Mouse (Mus musculus) spleen, adult 12 weeks (tissue): ENCODE measurements around the gene Plekhd1.

Experiments
- DNase-seq: peaks from one replicate; pipeline ENCODE4 v3.0.0; 2022; ENCODE audit warnings: low spot score

The Plekhd1 gene

GRCm38 (mm10) chr12:80699144-80699531 is 6.7 kb downstream of the Plekhd1 start:
- no peak for DNase-seq

GRCm38 (mm10) chr12:80701332-80701731 is 8.9 kb downstream of the Plekhd1 start:
- no peak for DNase-seq

- no peak for DNase-seq
Observed at GRCm38 (mm10) chr12:80706208-80706914, 14.0 kb downstream of the Plekhd1 start.

- no peak for DNase-seq
Observed at GRCm38 (mm10) chr12:80706915-80707604, 14.7 kb downstream of the Plekhd1 start.

GRCm38 (mm10) chr12:80715915-80716314 is 23.5 kb downstream of the Plekhd1 start:
- no peak for DNase-seq

- no peak for DNase-seq
Observed at GRCm38 (mm10) chr12:80719141-80719540, 26.8 kb downstream of the Plekhd1 start.

- no peak for DNase-seq
Observed at GRCm38 (mm10) chr12:80720507-80720906, 28.1 kb downstream of the Plekhd1 start.

- DNase-seq: no peak
Observed at GRCm38 (mm10) chr12:80721458-80721857, 29.1 kb downstream of the Plekhd1 start.

GRCm38 (mm10) chr12:80724853-80725559 is 32.6 kb downstream of the Plekhd1 start:
- peak; percentile 58 for DNase-seq

GRCm38 (mm10) chr12:80728207-80728606 is 35.8 kb downstream of the Plekhd1 start:
- DNase-seq: no peak

- DNase-seq: no peak
Observed at GRCm38 (mm10) chr12:80728814-80729213, 36.4 kb downstream of the Plekhd1 start.

- no peak for DNase-seq
Observed at GRCm38 (mm10) chr12:80729758-80730530, 37.6 kb downstream of the Plekhd1 start.

GRCm38 (mm10) chr12:80730567-80730966 is 38.2 kb downstream of the Plekhd1 start:
- DNase-seq: no peak

GRCm38 (mm10) chr12:80734526-80735470 is 42.4 kb downstream of the Plekhd1 start:
- DNase-seq: no peak

- DNase-seq: no peak
Observed at GRCm38 (mm10) chr12:80736464-80737282, 44.3 kb downstream of the Plekhd1 start.

GRCm38 (mm10) chr12:80737283-80737600 is 44.9 kb downstream of the Plekhd1 start:
- DNase-seq: no peak

GRCm38 (mm10) chr12:80739482-80739881 is 47.1 kb downstream of the Plekhd1 start:
- DNase-seq: peak; percentile 25

- no peak for DNase-seq
Observed at GRCm38 (mm10) chr12:80744614-80745013, 52.2 kb downstream of the Plekhd1 start.

- DNase-seq: no peak
Observed at GRCm38 (mm10) chr12:80746031-80746813, 53.8 kb downstream of the Plekhd1 start.
